Mouse (Mus musculus): ENCODE data around the gene Mmp14.

DNA sequence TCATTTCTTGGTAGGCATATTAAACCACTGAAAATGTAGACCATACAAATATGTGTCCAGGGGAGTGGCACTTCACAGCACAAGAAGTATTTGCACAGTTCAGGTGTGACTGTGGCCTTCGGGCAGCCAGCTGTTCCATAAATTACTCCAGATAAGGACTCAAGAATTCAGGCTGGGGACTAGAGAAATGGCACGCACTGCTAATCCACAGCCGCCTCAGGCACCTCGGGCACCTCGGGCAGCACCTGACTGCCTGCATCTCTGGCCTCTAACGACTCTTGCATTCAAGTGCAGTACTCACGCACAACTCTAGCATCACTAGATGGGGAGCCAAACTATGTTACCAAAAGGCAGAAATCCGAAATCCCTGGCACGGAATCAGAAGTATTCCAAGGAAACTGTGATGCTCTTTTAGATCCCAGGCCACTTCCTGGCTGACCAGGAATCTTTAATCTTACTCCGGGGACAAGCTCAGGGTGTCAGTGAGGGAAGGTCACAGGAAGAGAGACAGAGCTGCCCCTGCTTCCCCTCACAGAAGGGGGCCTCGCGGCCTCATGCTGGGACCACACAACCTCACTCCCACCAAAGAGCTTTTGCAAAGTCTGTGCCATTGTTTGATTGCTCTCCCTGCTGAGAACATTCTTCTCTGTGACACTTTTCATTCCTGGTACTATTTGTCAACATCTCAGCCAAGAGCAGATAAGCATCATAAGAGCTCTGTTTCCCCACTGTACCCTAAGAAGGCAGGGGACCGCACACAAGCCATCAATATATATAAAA, 16.0 kb upstream of the Mmp14 start:
- TF ChIP-seq CTCF (IDR thresholded peaks at IDR 0.05; ENCODE audit: low read depth) (no peak), EP300 (IDR thresholded peaks at IDR 0.05; ENCODE audit: low read depth) (no peak)
